1 mouse cellular context compared by ENCODE assay signal in genomic region chr11:70284757-70285156, GRCm38 (mm10).
A peak's percentile ranks its signal among the peaks of the same experiment; 100 is the strongest.
TF ChIP-seq lines count a peak whose summit lies in the region.

No protein-coding gene starts in this region.

TF ChIP-seq in C2C12, 6 proteins besides CTCF, POLR2A, EP300 and RAD21:
- TF ChIP-seq MYOG (IDR thresholded peaks at IDR 0.05; ENCODE audit: control insufficient read depth, extremely low read depth, insufficient read length), result no peak
- no peak for TF ChIP-seq MAX (IDR thresholded peaks at IDR 0.05)
- TF ChIP-seq USF1 (IDR thresholded peaks at IDR 0.05; ENCODE audit: low read depth), result no peak
- TF ChIP-seq CEBPB (IDR thresholded peaks at IDR 0.05; ENCODE audit: low read depth), result peak; percentile 83
- TF ChIP-seq MYOD1 (IDR thresholded peaks at IDR 0.05; ENCODE audit: control insufficient read depth, insufficient read length, low read depth), result peak; percentile 98
- peak; percentile 61 for TF ChIP-seq FOSL1 (IDR thresholded peaks at IDR 0.05; ENCODE audit: insufficient read depth, low read length, poor library complexity, severe bottlenecking)
